Mouse (Mus musculus) heart, postnatal 0 days (tissue): ENCODE results near the gene Sh3bp4.

Source experiments
- CTCF ChIP-seq: IDR thresholded peaks from 2 replicates; pipeline ENCODE4 v1.5.1; 2016; ENCODE audit warnings: antibody characterized with exemption, control low read depth, low read depth
- EP300 ChIP-seq: IDR thresholded peaks from 2 replicates; pipeline ENCODE4 v1.6.1; 2016; ENCODE audit warnings: antibody characterized with exemption, low read depth

DNA sequence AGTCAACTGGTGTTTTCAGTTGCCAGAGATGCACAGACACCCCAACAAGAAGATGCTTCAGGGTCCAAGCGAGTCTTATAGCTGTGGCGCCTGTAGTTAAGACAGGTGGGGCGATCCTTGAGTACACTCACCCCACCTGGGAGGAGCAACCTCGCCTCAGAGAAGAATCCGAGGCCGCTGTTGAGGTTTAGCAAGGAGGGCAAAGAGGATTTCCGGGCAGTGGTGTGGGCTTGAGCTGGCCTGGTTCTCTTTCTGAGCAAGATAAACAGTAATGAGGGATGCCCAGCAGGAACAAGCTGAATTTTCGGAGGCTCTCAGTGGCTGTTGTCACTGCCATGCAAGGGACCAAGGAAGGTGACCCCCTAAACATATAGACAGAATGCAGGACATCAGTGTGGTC lies 20.5 kb downstream of the Sh3bp4 start:
- TF ChIP-seq CTCF (no peak), EP300 (no peak)
